Mouse (Mus musculus): ENCODE data around the gene Itgae. TPM values are rescaled to one million over a fixed set of nuclear protein-coding genes. Genes with fewer than 3 reads are reported as not detected.
"Not testable (repeated sequence)": the region's sequence is repeated elsewhere in the genome, so short reads cannot be mapped to it uniquely, and the experiment has no call there.

The Itgae gene
- polyA plus RNA-seq, 1 experiment from 2014 or later, result 0.27 TPM

GRCm38 (mm10) chr11:73098860-73099259, 8.5 kb downstream of the Itgae start:
- H3K9me3 ChIP-seq, result no peaks in the 10 kb centered on the region
- no peak for ATAC-seq (replicated peaks)
- H3K4me3 ChIP-seq, result no peak overlapping the region
- H3K27ac ChIP-seq, result no peak overlapping the region
- no peaks in the 10 kb centered on the region for H3K36me3 ChIP-seq (replicated peaks)
- no peak overlapping the region for H3K4me2 ChIP-seq
- no peaks in the 10 kb centered on the region for H3K27me3 ChIP-seq (replicated peaks)
- WGBS, result 74% methylated on average over 5 of the region's 5 CpGs
- no peaks in the 10 kb centered on the region for H3K4me1 ChIP-seq
- H3K9ac ChIP-seq, result no peak overlapping the region

DNA sequence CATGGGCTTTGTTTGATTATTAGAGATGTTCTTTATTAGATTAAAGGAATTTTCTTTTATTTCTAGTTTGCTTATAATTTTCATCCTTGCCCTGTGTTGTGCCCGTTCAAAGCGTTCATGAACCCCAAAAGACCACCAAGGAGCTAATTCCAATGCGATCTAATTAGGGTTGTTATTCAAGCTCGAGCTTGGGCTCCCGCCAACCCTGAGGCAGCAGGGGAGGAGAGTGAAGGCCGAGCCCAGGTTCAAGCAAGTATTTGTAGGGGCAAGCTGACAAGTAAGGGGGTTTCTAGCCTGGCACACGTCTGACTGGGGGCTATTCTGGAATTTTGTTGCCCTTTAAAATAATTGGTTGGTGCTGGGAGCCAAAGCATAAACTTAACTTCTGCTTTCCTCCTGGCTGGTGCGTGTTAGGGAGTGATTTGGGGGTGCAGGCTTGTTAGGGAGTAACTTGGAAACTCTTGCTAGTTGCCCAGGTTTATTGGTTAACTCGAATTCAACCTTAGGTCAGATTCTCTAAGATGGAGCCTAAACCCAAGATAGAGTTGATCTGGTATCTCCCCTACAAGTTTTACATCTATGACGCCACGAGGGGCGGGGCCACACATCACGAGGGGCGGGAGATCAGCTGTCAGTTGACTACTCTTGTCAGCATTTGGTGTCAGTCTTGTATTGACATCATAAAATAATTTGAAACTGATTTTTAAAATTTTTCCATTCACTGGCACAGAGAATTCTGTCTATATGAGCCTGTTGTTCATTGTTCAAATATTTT, 9.8 kb downstream of the Itgae start:
- Histone ChIP-seq H3K4me2 (no peak overlapping the region), H3K27me3 (replicated peaks) (no peaks in the 10 kb centered on the region), H3K9ac (no peak overlapping the region), H3K36me3 (replicated peaks) (no peaks in the 10 kb centered on the region), H3K27ac (no peak overlapping the region), H3K4me3 (no peak overlapping the region), H3K4me1 (no peaks in the 10 kb centered on the region), H3K9me3 (no peaks in the 10 kb centered on the region)
- WGBS, result 65% methylated on average over 14 of the region's 14 CpGs
- no peak for ATAC-seq (replicated peaks)

DNA sequence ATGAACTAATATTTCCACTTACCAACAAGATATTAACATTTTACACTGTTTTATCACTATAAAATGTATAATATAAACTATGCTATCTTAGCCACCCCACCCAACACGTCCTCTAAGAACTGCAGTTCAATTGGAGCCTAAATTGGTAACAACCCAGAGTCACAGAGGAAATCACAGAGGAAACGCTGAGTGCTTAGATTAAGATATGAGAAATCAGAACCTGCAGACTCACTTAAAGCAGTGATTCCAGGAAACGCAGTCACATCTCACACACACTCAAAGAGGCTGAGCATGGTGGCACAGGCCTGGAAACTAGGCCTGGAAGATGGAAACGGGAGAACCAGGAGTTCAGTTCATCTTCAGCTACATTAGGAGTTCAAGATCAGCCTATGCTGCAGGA, 10.9 kb downstream of the Itgae start:
- H3K4me3 ChIP-seq, result no peak overlapping the region
- H3K4me2 ChIP-seq, result no peak overlapping the region
- H3K4me1 ChIP-seq, result no peaks in the 10 kb centered on the region
- H3K27me3 ChIP-seq (replicated peaks), result no peaks in the 10 kb centered on the region
- no peaks in the 10 kb centered on the region for H3K36me3 ChIP-seq (replicated peaks)
- H3K9ac ChIP-seq, result no peak overlapping the region
- ATAC-seq (replicated peaks), result no peak
- H3K9me3 ChIP-seq, result no peaks in the 10 kb centered on the region
- 77% methylated on average over 4 of the region's 4 CpGs for WGBS
- no peak overlapping the region for H3K27ac ChIP-seq

- Histone ChIP-seq H3K36me3 (replicated peaks) (no peaks in the 10 kb centered on the region), H3K9ac (no peak overlapping the region), H3K27ac (no peak overlapping the region), H3K27me3 (replicated peaks) (no peaks in the 10 kb centered on the region), H3K4me3 (no peak overlapping the region), H3K4me2 (no peak overlapping the region), H3K4me1 (no peaks in the 10 kb centered on the region), H3K9me3 (no peaks in the 10 kb centered on the region)
- ATAC-seq (replicated peaks), result no peak
- WGBS, result 70% methylated on average over 3 of the region's 3 CpGs
These were observed 14.9 kb downstream of the Itgae start for GRCm38 (mm10) chr11:73105246-73105645.

DNA sequence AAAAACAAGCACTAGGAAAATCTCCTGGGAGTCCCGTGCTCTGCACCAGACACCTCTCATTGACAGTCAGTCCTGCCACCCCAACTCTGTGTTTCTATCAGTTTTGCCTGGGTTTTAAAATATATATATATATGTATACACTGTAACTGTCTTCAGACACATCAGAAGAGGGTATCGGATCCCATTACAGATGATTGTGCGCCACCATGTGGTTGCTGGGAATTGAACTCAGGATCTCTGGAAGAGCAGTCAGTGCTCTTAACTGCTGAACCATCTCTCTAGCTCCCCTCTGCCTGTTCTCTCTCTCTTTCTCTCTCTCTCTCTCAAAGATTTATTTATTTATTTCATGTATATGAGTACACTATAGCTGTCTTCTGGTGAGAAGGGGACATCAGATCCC, 17.0 kb downstream of the Itgae start:
- not testable (repeated sequence) for H3K36me3 ChIP-seq (replicated peaks); H3K4me1 ChIP-seq; H3K9me3 ChIP-seq; H3K27me3 ChIP-seq (replicated peaks); H3K9ac ChIP-seq; H3K27ac ChIP-seq; H3K4me3 ChIP-seq; H3K4me2 ChIP-seq; ATAC-seq (replicated peaks)
- WGBS, result 45% methylated on average over 3 of the region's 3 CpGs

DNA sequence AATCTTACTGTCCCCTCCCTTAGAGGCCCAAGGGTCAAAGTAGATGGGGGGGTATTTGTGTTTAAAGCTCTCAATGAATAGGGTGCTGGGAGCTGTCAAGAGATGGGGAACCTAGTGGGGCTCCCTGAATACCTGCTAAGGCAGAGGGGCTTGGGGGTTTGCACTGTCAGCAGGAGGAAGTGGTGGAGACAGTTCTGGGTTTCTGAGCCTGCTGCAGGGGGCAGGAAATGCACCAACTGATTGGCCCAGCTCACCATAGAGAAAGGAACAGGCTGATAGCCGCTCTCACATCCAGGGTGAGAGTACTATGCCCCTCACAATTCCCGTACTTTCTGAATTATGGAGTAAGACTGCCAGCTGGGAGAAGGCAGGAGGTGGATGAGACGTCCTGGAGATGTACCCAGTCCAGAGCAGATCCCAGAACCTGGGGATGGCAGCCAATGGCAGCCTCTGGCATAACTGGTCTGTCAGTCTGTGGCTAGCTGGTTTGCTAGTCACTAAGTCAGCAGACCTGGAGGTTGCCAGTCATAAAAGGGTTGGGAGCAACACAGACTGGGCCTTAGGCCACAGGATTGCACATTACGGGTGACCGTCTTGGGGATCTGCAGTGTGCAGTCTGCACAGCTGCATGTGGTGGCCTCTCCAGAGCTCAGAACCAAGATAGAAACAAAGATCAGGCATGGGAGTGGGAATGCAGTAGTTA, 18.0 kb downstream of the Itgae start:
- no peak overlapping the region for H3K27ac ChIP-seq
- WGBS, result 73% methylated on average over 5 of the region's 5 CpGs
- no peak for ATAC-seq (replicated peaks)

DNA sequence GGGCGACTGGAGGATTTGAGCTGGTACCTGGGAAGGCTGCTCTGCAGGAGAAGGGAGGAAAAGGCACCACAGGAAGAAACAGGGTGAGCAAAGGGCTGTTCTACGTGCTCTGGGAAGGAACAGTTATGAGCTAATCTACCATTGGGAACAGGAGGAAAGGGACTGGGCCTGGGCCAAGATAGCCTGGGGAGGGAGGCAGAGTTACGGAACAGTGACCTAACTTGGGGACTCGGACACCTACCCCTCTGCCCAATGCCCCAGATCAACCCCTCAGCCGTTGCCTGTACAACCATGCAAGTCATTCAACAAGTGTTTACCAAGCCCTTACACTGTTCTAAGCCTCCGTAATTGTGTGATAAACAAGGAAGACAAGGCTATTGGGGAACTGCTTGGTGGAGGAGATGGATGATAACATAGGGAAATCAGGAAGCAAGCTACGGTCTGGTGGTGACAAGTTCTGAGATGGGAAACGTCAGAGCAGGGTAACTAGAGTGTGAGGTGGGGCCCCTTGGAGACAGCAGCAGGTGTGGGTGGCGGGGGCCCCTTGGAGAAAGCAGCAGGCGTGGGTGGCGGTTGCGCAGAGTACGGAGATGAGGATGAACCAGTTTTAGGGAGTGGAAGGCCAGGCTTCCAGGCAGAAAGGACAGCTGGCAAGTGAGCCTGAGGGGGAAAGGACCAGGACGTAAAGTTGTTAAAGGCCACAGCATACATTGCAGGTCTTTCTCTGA, 18.7 kb downstream of the Itgae start:
- H3K4me2 ChIP-seq, result no peak overlapping the region
- H3K27ac ChIP-seq, result no peak overlapping the region
- H3K9ac ChIP-seq, result no peak overlapping the region
- no peaks in the 10 kb centered on the region for H3K4me1 ChIP-seq
- no peaks in the 10 kb centered on the region for H3K36me3 ChIP-seq (replicated peaks)
- H3K9me3 ChIP-seq, result no peaks in the 10 kb centered on the region
- no peak for ATAC-seq (replicated peaks)
- WGBS, result 83% methylated on average over 14 of the region's 14 CpGs
- no peaks in the 10 kb centered on the region for H3K27me3 ChIP-seq (replicated peaks)
- no peak overlapping the region for H3K4me3 ChIP-seq

More for the DNA sequence above, 18.0 kb downstream of the Itgae start:
- Histone ChIP-seq H3K27me3 (replicated peaks) (no peaks in the 10 kb centered on the region), H3K9me3 (no peaks in the 10 kb centered on the region), H3K4me1 (no peaks in the 10 kb centered on the region), H3K4me2 (no peak overlapping the region), H3K4me3 (no peak overlapping the region), H3K36me3 (replicated peaks) (no peaks in the 10 kb centered on the region), H3K9ac (no peak overlapping the region)

DNA sequence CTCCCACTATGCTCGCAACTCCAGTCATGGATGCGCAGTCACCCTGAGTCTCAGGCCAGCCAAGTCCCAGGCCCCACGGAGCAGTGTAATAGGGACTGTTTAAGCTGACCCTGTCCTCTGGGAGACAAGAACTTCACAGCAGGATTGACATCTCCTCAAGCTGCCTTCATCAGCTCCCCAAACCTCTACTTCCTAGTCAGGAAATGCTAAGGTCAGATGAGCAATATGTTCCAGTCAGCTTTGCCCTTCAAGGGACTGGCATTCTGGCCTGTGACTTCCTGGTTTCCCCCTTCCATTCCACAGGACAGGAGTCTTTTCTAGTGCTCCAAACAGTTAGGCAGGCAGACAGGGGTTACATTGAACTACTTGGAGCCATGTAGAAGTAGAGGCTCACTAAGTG, 19.6 kb downstream of the Itgae start:
- Histone ChIP-seq H3K9me3 (no peaks in the 10 kb centered on the region), H3K4me1 (no peaks in the 10 kb centered on the region), H3K9ac (no peak overlapping the region), H3K36me3 (replicated peaks) (no peaks in the 10 kb centered on the region), H3K27ac (no peak overlapping the region), H3K4me3 (no peak overlapping the region), H3K4me2 (no peak overlapping the region), H3K27me3 (replicated peaks) (no peaks in the 10 kb centered on the region)
- 86% methylated on average over 3 of the region's 3 CpGs for whole genome bisulfite sequencing
- no peak for ATAC-seq (replicated peaks)

- ATAC-seq (replicated peaks), result no peak
- H3K4me2 ChIP-seq, result no peak overlapping the region
These were observed 21.0 kb downstream of the Itgae start for GRCm38 (mm10) chr11:73111414-73111813.

DNA sequence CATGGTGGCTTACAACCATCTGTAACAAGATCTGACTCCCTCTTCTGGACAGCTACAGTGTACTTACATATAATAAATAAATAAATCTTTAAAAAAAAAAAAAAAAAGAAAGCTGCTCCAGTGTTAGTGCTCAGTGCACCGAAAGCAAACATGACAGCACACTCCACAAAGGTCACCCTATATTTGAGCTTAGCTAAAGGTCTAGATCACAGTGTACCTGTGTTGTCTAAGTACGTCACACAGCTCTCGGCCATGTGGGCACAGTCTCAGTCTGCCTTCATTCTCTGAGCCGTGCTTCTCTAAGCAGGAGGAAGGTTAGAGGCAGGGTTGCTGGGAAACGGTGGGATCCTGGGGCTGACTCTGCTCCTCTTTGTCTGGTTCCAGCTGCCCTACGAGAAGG, 36.1 kb downstream of the Itgae start:
- Histone ChIP-seq H3K36me3 (replicated peaks) (no peaks in the 10 kb centered on the region), H3K4me2 (no peak overlapping the region), H3K9me3 (no peaks in the 10 kb centered on the region), H3K4me1 (no peaks in the 10 kb centered on the region), H3K9ac (no peak overlapping the region), H3K27me3 (replicated peaks) (no peaks in the 10 kb centered on the region), H3K27ac (no peak overlapping the region), H3K4me3 (no peak overlapping the region)
- 83% methylated on average over 6 of the region's 6 CpGs for whole genome bisulfite sequencing
- no peak for ATAC-seq (replicated peaks)

More at GRCm38 (mm10) chr11:73111414-73111813, 21.0 kb downstream of the Itgae start:
- Histone ChIP-seq H3K36me3 (replicated peaks) (no peaks in the 10 kb centered on the region), H3K4me3 (no peak overlapping the region), H3K4me1 (no peaks in the 10 kb centered on the region), H3K9me3 (no peaks in the 10 kb centered on the region), H3K9ac (no peak overlapping the region), H3K27ac (no peak overlapping the region), H3K27me3 (replicated peaks) (no peaks in the 10 kb centered on the region)
- WGBS, result 63% methylated on average over 6 of the region's 6 CpGs

DNA sequence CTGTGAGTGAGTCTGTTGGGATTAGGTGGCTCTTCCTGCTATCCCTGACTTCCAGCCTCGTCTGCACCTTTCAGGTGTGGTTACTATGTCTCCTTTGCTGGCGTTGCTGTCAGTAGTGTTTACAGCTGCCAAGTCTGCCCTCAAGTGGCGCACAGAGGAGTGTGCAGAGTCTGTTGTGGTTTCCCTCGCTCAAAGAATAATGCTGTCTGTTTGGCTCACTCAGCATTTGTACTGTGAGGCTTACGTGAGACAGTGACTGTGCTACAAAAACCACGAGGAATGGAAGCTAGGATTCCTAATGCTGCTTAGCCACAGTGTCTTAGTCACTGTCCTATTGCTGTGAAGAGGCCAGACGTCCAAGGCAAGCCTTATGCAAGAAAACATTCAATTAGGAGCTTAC, 40.6 kb downstream of the Itgae start:
- H3K36me3 ChIP-seq (replicated peaks), result no peaks in the 10 kb centered on the region
- no peaks in the 10 kb centered on the region for H3K27me3 ChIP-seq (replicated peaks)
- no peak overlapping the region for H3K4me3 ChIP-seq
- H3K4me2 ChIP-seq, result no peak overlapping the region
- no peaks in the 10 kb centered on the region for H3K9me3 ChIP-seq
- no peak overlapping the region for H3K27ac ChIP-seq
- no peak overlapping the region for H3K9ac ChIP-seq
- ATAC-seq (replicated peaks), result no peak
- H3K4me1 ChIP-seq, result no peaks in the 10 kb centered on the region
- 82% methylated on average over 7 of the region's 7 CpGs for WGBS

DNA sequence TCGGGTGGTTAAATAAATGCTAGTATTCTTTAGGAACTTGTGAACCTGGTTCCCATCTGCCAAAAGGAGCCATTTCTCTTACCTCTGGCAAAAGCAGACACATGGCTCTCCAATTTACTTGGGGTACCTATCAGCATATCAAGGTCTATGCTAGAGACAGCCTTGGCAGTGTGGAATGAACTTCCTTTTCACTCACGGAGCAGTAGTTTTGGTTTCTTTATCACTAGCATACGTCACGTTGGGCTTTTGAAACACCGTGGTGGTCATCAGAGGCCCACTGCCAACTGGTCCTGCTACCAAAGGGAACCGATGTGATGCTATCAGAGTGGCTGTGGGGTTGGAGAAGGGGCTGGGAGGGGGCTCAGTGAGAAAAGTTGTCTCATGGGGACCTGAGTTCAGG, 42.6 kb downstream of the Itgae start:
- ATAC-seq (replicated peaks), result no peak
- Histone ChIP-seq H3K9ac (no peak overlapping the region), H3K4me2 (no peak overlapping the region), H3K27me3 (replicated peaks) (no peaks in the 10 kb centered on the region), H3K4me3 (no peak overlapping the region), H3K36me3 (replicated peaks) (no peaks in the 10 kb centered on the region), H3K9me3 (no peaks in the 10 kb centered on the region), H3K27ac (no peak overlapping the region), H3K4me1 (peaks cover 8% of the 10 kb centered on the region; the same call in 1 of the 2 replicates)
- 99% methylated on average over 6 of the region's 6 CpGs for WGBS
